Mouse (Mus musculus): ENCODE results near the gene Ralgps1. TPM values are rescaled to one million over a fixed set of nuclear protein-coding genes. Genes with fewer than 3 reads are reported as not detected.
A peak's percentile ranks its signal among the peaks of the same experiment; 100 is the strongest.

Gene Ralgps1
- polyA plus RNA-seq, 1 experiment from 2014 or later, result 1.1 TPM

DNA sequence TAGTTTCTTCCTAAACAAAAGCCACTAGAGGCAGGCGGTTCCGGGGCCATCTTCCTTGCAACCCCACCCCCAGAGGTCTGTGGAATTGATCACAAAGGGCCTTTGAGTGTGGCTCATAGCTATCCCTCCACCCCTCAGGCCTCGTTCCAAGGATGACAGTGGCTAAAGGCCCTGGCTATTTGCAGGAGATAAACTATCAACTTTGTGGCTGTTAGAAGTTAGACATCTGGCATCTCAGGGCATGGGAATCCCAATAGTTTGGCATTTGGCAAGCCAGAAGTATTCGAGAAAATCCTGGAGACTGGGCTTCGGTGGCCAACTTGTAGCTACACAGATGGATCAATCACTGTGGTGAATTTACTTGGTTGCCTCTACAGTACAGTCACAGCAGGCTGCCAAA, 137.4 kb downstream of the Ralgps1 start:
- H3K4me1 ChIP-seq (ENCODE audit: control insufficient read depth, low read depth, low read length), result no peaks in the 10 kb centered on the region
- no peak overlapping the region for H3K9ac ChIP-seq (ENCODE audit: low read depth, low read length)
- no peak overlapping the region for H3K27ac ChIP-seq (ENCODE audit: low read length)
- ATAC-seq (ENCODE audit: low read depth), result no peak
- no peak overlapping the region for H3K4me3 ChIP-seq (ENCODE audit: low read depth, low read length)
- no peaks in the 10 kb centered on the region for H3K36me3 ChIP-seq (ENCODE audit: control insufficient read depth, insufficient read depth)
- WGBS (ENCODE audit: insufficient replicate concordance), result 62% methylated on average over 5 of the region's 5 CpGs
- H3K27me3 ChIP-seq (ENCODE audit: control insufficient read depth, insufficient read depth, low read depth, low read length), result no peaks in the 10 kb centered on the region
- no peaks in the 10 kb centered on the region for H3K9me3 ChIP-seq (replicated peaks; ENCODE audit: control insufficient read depth, low read length)
- H3K4me2 ChIP-seq (ENCODE audit: low read depth, low read length), result no peak overlapping the region

DNA sequence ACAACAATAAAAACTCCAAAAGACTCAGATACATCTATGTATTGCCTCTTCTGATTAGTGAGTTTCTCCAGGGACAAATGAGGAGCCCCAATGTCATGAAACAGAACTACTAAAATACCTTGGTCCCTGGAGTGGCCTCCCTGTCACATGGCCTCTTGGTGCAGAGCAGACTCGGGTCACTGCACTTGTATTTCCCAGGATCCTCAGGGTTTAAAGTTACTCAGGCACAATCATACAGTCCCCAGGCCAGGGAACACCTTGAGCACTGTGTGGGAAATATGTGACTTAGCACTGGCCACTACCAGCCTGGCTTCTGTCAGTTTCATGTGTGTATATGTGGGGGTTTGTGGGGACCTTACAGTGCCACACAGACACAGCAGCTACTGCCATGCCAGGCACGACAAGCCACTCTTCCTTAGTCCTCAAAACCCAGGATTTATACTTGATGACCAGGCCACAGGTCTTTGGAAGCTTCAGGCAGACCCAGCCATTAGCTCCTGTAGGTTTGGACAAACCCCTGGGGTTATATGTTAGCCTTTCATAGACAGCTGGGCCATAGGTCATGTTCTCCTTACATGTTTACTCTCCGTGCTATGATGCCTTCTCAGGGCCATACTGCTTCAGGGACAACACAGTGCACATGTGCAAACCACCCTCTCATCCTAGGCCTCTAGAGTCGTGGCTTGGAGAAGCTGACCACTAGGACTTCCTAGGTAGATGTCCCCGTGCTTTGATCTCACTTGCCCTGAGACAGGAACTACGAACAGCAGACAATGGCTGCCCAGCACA, 138.3 kb downstream of the Ralgps1 start:
- no peaks in the 10 kb centered on the region for H3K4me1 ChIP-seq (ENCODE audit: control insufficient read depth, low read depth, low read length)
- no peak overlapping the region for H3K4me3 ChIP-seq (ENCODE audit: low read depth, low read length)
- H3K36me3 ChIP-seq (ENCODE audit: control insufficient read depth, insufficient read depth), result no peaks in the 10 kb centered on the region
- H3K27me3 ChIP-seq (ENCODE audit: control insufficient read depth, insufficient read depth, low read depth, low read length), result no peaks in the 10 kb centered on the region
- 46% methylated on average over 6 of the region's 6 CpGs for WGBS (ENCODE audit: insufficient replicate concordance)
- no peak overlapping the region for H3K9ac ChIP-seq (ENCODE audit: low read depth, low read length)
- H3K9me3 ChIP-seq (replicated peaks; ENCODE audit: control insufficient read depth, low read length), result no peaks in the 10 kb centered on the region
- peak; percentile 76 for ATAC-seq (ENCODE audit: low read depth)
- H3K27ac ChIP-seq (ENCODE audit: low read length), result no peak overlapping the region
- H3K4me2 ChIP-seq (ENCODE audit: low read depth, low read length), result no peak overlapping the region

DNA sequence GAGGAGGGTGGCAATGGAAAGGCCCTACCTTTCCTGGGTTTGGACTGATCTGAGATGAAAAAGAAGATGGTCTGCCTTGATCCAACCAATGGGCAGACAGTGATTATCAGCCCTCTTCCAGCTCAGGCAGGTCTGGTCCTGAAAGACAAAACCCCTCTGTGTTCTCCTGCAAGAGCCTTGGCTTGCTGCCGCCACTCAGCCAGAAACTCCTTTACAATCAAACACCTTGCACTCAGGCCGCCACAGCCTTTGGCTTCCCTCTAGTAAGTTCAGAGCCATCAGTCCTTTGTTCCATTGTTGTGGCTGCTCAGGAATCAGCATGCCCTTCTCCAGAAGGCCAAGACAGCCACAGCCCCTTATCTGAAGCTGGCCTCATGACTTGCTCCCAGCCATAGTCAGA, 139.5 kb downstream of the Ralgps1 start:
- H3K4me2 ChIP-seq (ENCODE audit: low read depth, low read length), result no peak overlapping the region
- no peak overlapping the region for H3K4me3 ChIP-seq (ENCODE audit: low read depth, low read length)
- 81% methylated on average over 2 of the region's 2 CpGs for WGBS (ENCODE audit: insufficient replicate concordance)
- no peak overlapping the region for H3K27ac ChIP-seq (ENCODE audit: low read length)
- ATAC-seq (ENCODE audit: low read depth), result no peak
- H3K36me3 ChIP-seq (ENCODE audit: control insufficient read depth, insufficient read depth), result no peaks in the 10 kb centered on the region
- no peak overlapping the region for H3K9ac ChIP-seq (ENCODE audit: low read depth, low read length)
- no peaks in the 10 kb centered on the region for H3K27me3 ChIP-seq (ENCODE audit: control insufficient read depth, insufficient read depth, low read depth, low read length)
- no peaks in the 10 kb centered on the region for H3K4me1 ChIP-seq (ENCODE audit: control insufficient read depth, low read depth, low read length)
- H3K9me3 ChIP-seq (replicated peaks; ENCODE audit: control insufficient read depth, low read length), result no peaks in the 10 kb centered on the region

DNA sequence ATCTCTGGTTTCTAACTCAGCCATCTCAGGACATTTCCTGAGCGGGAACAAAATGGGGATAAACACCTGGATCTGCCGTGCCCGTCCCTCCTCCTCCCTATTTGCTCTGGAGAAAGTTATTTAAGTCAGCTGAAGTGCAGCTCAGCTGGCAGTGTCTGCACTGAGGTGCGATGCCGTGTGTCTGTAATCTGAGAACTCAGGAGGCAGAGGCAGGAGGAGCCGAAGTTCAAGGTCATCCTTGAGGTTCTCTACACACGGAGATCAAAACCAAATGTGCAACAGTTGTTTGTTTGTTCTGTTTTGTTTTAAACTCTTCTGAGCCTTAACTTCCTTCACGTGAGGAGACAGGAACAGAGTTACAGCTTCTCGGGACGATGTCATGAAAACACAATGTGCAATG, 140.6 kb downstream of the Ralgps1 start:
- no peak overlapping the region for H3K9ac ChIP-seq (ENCODE audit: low read depth, low read length)
- H3K27ac ChIP-seq (ENCODE audit: low read length), result no peak overlapping the region
- H3K27me3 ChIP-seq (ENCODE audit: control insufficient read depth, insufficient read depth, low read depth, low read length), result no peaks in the 10 kb centered on the region
- H3K4me3 ChIP-seq (ENCODE audit: low read depth, low read length), result no peak overlapping the region
- no peaks in the 10 kb centered on the region for H3K36me3 ChIP-seq (ENCODE audit: control insufficient read depth, insufficient read depth)
- no peak overlapping the region for H3K4me2 ChIP-seq (ENCODE audit: low read depth, low read length)
- no peak for ATAC-seq (ENCODE audit: low read depth)
- no peaks in the 10 kb centered on the region for H3K9me3 ChIP-seq (replicated peaks; ENCODE audit: control insufficient read depth, low read length)
- H3K4me1 ChIP-seq (ENCODE audit: control insufficient read depth, low read depth, low read length), result no peaks in the 10 kb centered on the region
- 57% methylated on average over 10 of the region's 10 CpGs for WGBS (ENCODE audit: insufficient replicate concordance)

DNA sequence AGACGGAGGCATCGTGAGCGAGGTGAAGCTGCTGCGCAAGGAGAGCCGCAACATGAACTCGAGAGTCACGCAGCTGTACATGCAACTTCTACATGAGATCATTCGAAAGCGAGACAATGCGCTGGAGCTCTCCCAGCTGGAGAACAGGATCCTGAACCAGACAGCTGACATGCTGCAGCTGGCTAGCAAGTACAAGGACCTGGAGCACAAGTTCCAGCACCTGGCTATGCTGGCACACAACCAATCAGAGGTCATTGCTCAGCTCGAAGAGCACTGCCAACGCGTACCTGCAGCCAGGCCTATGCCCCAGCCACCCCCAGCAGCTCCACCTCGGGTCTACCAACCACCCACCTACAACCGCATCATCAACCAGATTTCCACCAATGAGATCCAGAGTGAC, 142.7 kb downstream of the Ralgps1 start:
- no peak for ATAC-seq (ENCODE audit: low read depth)
- Histone ChIP-seq H3K4me2 (ENCODE audit: low read depth, low read length) (no peak overlapping the region), H3K27me3 (ENCODE audit: control insufficient read depth, insufficient read depth, low read depth, low read length) (no peaks in the 10 kb centered on the region), H3K4me1 (ENCODE audit: control insufficient read depth, low read depth, low read length) (no peaks in the 10 kb centered on the region), H3K9ac (ENCODE audit: low read depth, low read length) (no peak overlapping the region), H3K9me3 (replicated peaks; ENCODE audit: control insufficient read depth, low read length) (no peaks in the 10 kb centered on the region), H3K27ac (ENCODE audit: low read length) (no peak overlapping the region), H3K4me3 (ENCODE audit: low read depth, low read length) (no peak overlapping the region), H3K36me3 (ENCODE audit: control insufficient read depth, insufficient read depth) (no peaks in the 10 kb centered on the region)
- 80% methylated on average over 15 of the region's 15 CpGs for WGBS (ENCODE audit: insufficient replicate concordance)

DNA sequence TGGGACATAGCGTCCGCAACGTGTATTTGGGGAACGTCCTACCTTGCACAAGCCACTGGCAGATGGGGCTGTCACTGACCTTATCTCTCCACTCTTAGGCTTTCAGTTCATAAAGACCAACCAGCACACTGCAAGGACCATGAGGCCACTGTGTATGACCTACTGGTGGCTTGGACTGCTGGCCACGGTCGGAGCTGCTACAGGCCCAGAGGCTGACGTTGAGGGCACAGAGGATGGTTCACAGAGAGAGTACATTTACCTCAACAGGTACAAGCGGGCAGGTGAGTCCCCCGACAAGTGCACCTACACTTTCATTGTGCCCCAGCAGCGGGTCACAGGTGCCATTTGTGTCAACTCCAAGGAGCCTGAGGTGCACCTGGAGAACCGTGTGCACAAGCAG, 143.2 kb downstream of the Ralgps1 start:
- Histone ChIP-seq H3K9me3 (replicated peaks; ENCODE audit: control insufficient read depth, low read length) (no peaks in the 10 kb centered on the region), H3K9ac (ENCODE audit: low read depth, low read length) (no peak overlapping the region), H3K4me2 (ENCODE audit: low read depth, low read length) (no peak overlapping the region), H3K36me3 (ENCODE audit: control insufficient read depth, insufficient read depth) (no peaks in the 10 kb centered on the region), H3K4me1 (ENCODE audit: control insufficient read depth, low read depth, low read length) (no peaks in the 10 kb centered on the region), H3K27me3 (ENCODE audit: control insufficient read depth, insufficient read depth, low read depth, low read length) (no peaks in the 10 kb centered on the region), H3K27ac (ENCODE audit: low read length) (no peak overlapping the region), H3K4me3 (ENCODE audit: low read depth, low read length) (no peak overlapping the region)
- WGBS (ENCODE audit: insufficient replicate concordance), result 72% methylated on average over 11 of the region's 11 CpGs
- ATAC-seq (ENCODE audit: low read depth), result no peak

DNA sequence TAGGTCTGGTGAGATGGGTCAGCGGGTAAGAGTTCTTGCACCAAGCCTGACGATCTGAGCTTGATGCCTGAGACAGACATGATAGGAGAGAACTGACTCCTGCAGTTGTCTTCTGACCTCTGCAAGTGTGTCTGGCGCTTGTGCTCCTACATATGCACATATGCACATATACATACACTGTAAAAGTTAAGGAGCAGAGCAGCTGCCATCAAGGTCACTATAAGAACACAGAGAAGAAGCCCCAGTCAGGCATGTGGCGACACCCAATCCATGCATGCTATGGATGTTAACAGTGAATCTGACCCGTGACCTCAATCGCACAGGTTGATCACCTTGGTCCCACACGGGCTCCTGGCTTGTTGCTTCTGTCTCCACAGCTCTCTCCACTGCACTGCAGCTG, 145.4 kb downstream of the Ralgps1 start:
- no peak for ATAC-seq (ENCODE audit: low read depth)
- Histone ChIP-seq H3K9ac (ENCODE audit: low read depth, low read length) (no peak overlapping the region), H3K4me1 (ENCODE audit: control insufficient read depth, low read depth, low read length) (no peaks in the 10 kb centered on the region), H3K36me3 (ENCODE audit: control insufficient read depth, insufficient read depth) (no peaks in the 10 kb centered on the region), H3K4me3 (ENCODE audit: low read depth, low read length) (no peak overlapping the region), H3K27me3 (ENCODE audit: control insufficient read depth, insufficient read depth, low read depth, low read length) (no peaks in the 10 kb centered on the region), H3K4me2 (ENCODE audit: low read depth, low read length) (no peak overlapping the region), H3K27ac (ENCODE audit: low read length) (no peak overlapping the region), H3K9me3 (replicated peaks; ENCODE audit: control insufficient read depth, low read length) (no peaks in the 10 kb centered on the region)
- 77% methylated on average over 7 of the region's 7 CpGs for WGBS (ENCODE audit: insufficient replicate concordance)

DNA sequence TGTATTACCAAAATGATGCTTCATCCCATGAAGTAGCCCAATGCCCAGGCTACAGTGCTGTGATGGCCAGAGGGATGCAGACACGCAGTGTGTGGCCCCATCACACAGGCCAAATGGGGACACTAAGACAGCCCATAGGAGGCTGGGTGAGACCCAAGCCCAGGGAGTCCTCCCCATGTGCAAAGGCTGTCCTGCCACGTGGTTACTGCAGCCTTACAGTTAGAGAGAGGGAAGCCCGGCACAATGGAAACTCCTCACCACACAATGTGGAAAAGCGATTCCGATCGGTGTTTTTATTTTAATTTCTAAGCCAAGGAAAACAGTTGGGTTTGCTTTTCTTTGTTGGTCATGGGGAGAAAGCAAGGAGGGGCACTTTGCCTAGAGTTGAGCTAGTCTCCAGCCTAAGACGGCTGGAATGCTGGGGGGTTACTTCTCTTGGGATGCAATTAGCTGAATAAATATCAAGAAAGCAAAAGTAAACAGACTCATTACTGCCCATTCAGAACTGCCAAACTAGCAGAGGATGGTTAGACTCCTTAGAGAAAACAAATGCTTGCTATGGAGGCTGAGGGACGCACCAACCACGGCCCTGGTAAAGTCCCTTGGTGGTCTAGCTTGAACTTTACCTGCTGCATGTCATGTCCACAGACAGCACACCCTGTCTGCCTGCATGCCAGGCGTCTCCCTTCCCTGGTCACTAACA, 147.5 kb downstream of the Ralgps1 start:
- Histone ChIP-seq H3K4me3 (ENCODE audit: low read depth, low read length) (no peak overlapping the region), H3K27me3 (ENCODE audit: control insufficient read depth, insufficient read depth, low read depth, low read length) (no peaks in the 10 kb centered on the region), H3K9me3 (replicated peaks; ENCODE audit: control insufficient read depth, low read length) (no peaks in the 10 kb centered on the region), H3K4me2 (ENCODE audit: low read depth, low read length) (no peak overlapping the region), H3K4me1 (ENCODE audit: control insufficient read depth, low read depth, low read length) (no peaks in the 10 kb centered on the region), H3K27ac (ENCODE audit: low read length) (no peak overlapping the region), H3K9ac (ENCODE audit: low read depth, low read length) (no peak overlapping the region), H3K36me3 (ENCODE audit: control insufficient read depth, insufficient read depth) (no peaks in the 10 kb centered on the region)
- ATAC-seq (ENCODE audit: low read depth), result no peak
- 63% methylated on average over 10 of the region's 10 CpGs for WGBS (ENCODE audit: insufficient replicate concordance)

DNA sequence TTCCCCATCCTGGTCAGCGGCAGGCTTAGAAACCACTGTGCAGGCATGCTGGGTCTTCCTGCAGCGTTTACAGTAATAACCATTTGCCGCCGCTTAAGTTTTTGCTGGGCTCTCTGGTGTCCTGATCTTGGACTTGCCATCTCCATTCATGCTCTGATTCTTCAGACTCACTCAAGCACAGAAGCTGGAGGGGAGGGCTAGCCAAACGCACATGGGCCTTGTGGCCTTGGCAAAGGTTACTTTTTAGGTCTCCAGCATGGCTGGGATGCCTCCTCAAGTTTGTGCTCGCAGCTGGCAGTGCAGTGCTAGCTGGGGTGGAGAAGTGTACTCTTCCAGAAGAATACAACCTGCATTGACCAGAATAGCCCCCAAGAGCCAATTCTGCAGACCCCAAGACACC, 148.8 kb downstream of the Ralgps1 start:
- Histone ChIP-seq H3K36me3 (ENCODE audit: control insufficient read depth, insufficient read depth) (no peaks in the 10 kb centered on the region), H3K4me2 (ENCODE audit: low read depth, low read length) (no peak overlapping the region), H3K9me3 (replicated peaks; ENCODE audit: control insufficient read depth, low read length) (no peaks in the 10 kb centered on the region), H3K9ac (ENCODE audit: low read depth, low read length) (no peak overlapping the region), H3K4me3 (ENCODE audit: low read depth, low read length) (no peak overlapping the region), H3K27ac (ENCODE audit: low read length) (no peak overlapping the region), H3K4me1 (ENCODE audit: control insufficient read depth, low read depth, low read length) (no peaks in the 10 kb centered on the region), H3K27me3 (ENCODE audit: control insufficient read depth, insufficient read depth, low read depth, low read length) (no peaks in the 10 kb centered on the region)
- WGBS (ENCODE audit: insufficient replicate concordance), result 68% methylated on average over 6 of the region's 6 CpGs
- no peak for ATAC-seq (ENCODE audit: low read depth)

Measured in liver, embryonic 16.5 days (tissue).